Mouse (Mus musculus) yolk sac, embryonic 10.5 days (tissue): ENCODE data around the gene Gm10799.
"Not testable (repeated sequence)": the region's sequence is repeated elsewhere in the genome, so short reads cannot be mapped to it uniquely, and the experiment has no call there.

Experiments
- DNase-seq: peaks from one replicate; pipeline ENCODE4 v3.0.0-alpha.2; 2017; ENCODE audit warnings: low spot score

Gene Gm10799

DNA sequence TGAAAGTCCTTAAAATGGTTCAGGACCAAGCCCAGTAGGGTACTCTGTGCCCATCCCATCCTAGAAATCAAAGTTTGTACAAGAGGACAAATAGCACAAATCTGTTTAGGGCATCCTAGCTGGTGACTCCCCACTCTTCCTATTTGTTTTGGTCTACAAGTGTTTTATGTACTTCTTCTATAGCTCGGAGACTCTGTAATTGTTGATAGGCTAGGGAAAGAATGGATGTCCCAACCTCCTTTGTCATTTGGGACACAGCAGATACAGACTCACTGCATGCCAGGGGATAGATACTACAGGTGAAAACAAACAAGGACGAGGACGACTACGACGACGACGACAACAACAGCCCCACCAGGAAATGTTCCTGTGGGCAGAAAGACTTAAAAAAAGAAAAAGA lies at the start of gene Gm10799:
Gene Gm10799, minus strand, starts transcription at position 101 of the 400 bp plus-strand sequence.
- DNase-seq: not testable (repeated sequence)

DNA sequence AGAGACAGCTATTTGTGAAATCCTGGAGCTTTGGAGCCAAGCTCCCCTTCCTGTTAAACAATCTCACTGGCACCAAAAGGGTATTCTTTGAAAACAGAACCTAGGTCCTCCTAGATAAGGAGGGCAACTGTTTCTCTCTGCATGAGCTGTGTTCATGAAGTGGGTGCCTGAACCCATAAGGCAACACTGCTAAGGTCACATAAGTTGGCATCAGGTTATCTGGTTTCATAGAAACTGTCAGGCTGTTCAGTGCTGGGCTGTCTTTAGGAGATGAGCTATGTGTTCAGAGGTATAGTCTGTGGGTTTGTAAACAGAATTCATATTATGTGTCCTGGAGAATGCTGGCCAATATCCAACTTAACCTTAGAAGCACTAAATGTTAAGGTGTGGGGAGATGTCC lies 48.8 kb upstream of the Gm10799 start:
- DNase-seq: not testable (repeated sequence)

DNA sequence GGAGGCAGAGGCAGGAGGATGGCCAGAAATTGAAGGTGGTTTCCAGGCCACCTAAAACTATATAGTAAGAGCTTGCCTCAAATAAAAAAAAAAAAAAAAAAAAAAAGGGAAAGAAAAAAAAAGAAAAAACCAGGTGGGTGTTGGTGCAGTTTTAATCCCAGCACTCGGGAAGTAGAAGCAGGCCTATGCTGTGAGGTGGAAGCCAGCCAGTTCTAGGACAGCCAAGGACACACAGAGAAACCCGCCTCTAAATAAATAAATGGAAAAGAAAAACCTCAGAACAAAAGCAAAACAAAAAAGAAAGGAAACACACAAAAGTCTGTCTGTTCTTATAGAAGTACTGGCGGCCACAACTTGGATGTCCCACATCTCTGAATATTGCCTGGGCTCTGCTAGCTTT lies 46.5 kb upstream of the Gm10799 start:
- DNase-seq: no peak

DNA sequence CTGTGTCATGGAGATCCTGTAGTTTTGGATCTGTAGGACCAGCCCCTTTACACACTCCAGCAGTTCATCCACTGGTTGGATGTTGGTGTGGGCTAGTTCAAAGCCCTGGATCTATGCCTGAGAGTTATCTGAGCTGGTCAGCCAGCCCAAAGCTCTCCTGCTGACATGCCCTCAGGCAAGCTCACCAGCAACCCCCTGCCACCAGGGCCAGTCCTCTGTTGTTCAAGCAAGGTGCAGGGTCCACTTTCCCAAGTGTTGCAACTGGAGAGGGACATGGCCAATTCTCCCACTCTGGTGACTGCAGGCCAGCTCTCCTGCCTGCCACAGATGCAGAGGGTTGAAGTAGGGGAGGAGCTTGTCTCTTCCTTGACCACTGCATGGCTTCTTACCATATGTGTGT lies 45.2 kb upstream of the Gm10799 start:
- not testable (repeated sequence) for DNase-seq

DNA sequence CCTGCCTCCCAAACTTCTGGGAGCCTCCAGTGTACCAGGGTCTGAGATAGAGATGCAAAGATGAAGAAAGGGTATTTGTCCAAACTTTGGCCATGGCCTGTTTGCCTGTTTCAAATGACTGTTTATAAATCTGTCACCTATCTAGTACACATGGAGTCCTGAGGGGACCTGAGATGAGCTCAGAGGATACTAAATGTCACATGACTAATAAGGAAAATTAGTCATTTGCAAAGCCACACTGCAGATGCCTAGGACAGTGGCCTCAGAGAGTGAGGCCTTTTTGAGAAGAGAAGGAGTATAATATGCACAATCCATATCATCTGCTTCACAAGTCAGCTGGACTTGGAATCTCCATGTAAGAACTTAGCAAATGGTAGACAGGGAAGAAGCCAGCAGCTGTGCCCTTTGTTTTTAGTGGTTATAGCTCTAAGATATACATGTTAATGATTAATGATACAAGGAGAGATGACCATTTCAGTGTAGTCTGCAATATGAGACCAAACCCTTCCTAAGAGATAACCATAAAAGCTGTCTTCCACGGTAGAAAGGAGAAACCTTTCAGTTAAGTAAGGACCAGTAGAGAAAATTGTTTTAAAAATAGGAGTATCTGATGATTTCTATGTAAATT lies 42.9 kb upstream of the Gm10799 start:
- not testable (repeated sequence) for DNase-seq

DNA sequence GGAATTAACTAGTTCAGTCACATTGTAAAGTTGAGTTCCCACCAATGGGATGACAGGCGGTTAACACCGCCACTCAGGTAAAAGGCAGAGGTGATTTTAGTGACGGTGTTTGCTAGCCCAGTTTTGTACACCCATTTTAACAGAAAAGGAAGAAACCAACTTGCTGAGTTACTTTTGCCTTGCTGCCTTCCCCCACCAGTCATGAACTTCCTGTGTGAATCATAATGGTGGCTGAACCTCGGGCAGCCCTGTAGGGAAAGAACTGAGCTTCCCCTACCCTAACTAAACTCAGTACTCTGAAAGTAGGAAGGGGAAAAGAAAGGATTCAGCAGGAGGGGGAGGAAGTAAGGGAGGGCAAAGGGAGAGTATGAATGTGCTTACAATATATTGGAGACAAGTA lies 41.7 kb upstream of the Gm10799 start:
- DNase-seq: no peak

DNA sequence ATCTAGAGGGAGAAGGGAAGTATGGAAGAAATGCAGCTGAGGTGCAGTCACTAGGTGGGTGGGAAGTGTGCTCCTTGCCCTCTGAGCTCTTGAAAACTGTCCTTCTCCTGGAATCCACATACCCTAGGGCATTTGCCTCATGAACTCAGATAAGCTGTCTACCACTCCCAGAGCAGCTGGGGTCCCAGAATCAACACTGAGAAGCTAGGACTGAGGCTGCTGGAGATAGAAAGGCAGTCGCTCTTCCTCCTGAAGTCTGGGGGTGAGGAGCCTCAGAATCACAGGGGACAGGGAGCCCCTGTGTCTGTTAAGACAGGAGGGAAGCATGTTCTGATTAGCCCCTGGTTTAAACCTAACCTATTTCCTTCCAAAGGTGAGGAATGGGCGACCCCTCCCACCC lies 41.2 kb upstream of the Gm10799 start:
- peak; percentile 69 for DNase-seq

DNA sequence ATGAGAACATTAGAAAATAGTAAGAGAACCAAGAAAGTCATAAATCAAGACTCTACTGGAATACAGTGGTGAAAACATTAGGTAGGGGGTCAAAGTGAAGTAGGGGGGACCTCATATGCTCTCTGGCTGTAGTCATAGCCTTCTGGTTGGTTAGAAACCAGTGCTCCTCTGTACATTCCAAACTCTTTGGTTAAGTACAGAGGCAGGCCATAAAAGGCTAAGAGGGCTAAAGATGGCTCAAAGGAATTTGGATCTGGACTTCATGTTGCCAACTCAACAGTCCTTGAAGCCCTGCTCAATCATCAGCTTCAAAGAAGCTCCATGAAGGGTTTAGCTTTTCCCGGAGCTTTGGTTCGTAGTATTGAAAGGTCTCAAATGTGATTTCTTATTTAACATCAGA lies 40.7 kb upstream of the Gm10799 start:
- not testable (repeated sequence) for DNase-seq

DNA sequence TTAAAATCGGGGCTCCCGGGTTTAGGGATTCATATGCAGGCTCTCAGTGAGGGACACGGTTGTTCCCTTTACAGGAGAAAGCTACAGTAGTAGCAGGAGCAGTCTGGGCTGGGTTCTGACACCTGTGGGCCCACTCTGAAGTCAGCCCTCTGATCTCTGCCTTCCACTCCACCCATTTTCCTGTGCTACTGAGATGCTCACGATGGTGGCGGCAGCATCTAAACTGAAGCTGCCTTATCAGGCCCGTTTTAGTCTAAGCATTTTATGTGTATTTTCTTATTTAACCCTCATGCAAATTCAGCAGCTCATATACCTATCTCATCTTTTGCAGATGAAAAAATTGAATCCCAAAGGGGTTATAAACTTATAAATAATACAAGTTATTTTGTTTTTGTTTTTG lies 36.5 kb upstream of the Gm10799 start:
- no peak for DNase-seq

DNA sequence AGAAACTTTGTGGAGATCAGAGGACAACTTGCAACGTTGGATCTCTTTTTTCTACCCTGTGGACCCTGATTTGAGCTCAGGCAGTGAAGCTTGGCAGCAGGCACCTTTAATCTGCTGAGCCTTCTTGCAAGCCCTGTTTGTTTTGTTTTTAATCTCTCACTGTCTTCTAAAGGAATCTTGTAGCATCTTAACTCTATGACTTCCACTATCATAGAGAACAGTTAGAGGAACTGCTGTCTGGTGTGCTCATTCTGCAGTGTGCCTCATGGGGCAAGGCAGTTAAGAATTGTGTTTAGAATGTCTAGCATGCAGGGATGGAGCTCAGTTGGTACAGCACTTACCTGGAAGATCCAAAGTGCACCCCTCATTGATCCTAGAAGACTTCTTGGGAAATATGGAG lies 31.6 kb upstream of the Gm10799 start:
- no peak for DNase-seq

DNA sequence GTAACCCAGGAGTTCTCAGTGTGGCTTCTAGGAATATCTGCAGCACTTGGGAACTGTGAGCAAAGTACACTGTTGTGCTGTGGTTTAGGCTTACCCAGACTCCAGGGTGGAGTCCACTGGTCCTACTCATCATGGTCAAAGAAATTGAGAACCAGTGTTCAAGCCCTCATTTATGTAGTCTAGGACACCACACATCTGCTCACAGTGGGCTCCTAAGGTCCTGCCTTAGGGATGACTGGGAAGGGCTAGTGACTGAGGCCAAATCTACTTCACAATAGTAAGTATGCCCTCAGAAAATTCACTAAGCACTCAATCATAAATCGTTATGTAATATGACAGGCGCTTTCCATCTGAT lies 30.9 kb upstream of the Gm10799 start:
- no peak for DNase-seq

DNA sequence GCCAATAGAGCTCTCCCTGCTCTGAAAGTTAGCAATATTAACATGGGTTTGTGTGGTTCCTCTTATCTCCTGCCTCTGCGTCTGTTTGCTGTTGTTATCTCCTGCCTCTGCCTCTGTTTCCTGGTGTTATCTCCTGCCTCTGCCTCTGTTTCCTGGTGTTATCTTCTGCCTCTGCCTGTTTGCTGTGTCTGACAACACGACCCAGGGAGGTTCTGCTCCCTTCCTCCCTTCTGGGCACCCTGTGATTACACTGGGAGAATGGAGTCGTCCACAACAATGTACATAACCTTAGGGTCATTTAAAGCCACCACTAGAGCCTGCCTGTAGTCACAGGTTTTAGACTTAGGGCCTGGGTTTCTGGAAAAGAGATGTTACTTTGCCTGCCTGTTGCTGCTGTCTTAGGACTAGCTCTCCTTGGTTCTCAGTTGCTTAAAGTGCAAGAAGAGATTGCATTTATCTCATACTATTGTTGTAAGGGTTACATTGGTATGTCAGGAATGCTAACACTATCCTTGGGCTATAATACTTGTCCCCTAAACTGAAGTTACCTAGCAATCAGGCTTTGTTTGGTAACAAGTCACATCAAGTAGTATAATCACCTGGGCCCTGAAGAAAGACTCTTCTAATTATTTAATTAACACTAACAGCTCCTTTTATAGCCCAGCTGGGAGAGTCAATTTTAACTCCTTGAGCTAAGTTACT lies 30.3 kb upstream of the Gm10799 start:
- peak; percentile 85 for DNase-seq

DNA sequence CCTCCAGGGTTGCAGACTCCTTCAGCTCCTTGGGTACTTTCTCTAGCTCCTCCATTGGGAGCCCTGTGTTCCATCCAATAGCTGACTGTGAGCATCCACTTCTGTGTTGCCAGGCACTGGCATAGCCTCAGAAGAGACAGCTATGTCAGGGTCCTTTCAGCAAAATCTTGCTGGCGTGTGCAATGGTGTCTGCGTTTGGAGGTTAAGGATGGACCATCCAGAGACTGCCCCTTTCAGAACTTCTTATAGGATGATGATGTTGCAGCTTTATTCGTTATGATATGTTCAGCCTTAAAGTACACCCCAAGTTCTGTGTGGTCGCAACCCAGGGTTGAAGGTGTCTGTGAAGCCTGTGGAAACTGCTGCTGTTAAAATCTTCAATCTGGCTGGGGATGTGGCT lies 29.0 kb upstream of the Gm10799 start:
- DNase-seq: not testable (repeated sequence)

DNA sequence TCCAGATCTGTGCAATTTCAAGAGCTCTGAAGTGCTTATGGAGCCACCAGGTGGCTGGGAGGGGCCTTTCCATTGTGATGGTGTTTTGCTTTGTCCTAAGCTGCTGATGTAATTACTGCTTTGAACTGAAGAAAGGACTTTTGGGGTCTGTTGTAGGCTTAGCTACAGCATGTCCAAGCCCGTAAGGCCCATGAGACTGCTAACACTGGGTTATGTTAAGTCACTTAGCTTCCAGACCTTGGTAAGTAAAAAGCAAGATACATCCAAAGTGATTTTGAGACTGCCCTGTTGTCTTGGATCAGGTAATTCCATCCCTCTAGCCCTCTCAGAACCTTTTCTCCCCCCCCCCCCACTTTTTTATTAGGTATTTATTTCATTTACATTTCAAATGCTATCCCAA lies 28.4 kb upstream of the Gm10799 start:
- not testable (repeated sequence) for DNase-seq

DNA sequence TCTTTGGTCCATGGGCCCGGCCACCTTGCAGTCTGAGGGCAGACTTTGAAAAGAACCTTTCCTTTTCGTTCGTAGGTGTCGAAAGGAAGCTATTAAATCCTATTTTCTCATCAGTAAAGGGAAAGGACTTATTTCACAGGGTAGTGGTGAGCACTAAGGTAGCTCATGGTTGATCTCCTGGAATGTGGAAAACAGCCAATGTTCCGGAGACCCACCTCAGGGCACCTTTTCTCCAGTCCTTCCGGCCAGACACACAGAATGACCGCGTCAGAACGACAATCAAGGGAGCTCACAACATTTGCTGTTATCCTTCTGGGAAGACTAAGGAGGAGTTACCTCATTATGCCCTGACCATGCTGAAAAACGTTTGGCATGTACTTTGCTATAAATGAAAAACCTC lies 27.9 kb upstream of the Gm10799 start:
- no peak for DNase-seq

DNA sequence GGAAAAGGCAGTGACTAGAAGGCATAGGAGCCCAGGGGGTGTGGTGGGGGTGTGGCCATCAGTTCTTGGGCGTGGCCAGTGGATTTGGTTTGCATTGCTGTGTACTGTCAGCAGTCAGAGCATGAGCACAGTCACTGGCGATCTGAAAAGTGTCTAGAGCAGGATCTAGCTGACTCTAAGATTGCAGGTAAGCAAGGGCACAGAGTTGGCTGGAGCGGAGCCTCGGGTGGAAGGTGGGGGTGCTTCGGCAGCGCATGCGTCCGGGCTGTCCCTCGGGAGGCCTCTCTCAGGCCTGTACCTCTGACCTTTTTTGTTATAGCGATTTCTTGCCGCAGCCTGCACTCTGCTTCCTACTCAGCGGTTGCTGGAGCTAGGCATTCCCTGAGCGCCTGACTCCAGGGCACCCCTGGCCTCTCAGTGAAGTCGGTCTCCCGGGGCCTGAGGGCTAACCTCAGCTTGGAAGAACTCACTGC lies 27.4 kb upstream of the Gm10799 start, which contains the start of gene Cd59a:
Gene Cd59a, plus strand, starts transcription at position 61 of the 473 bp plus-strand sequence.
- DNase-seq: peak; percentile 92

DNA sequence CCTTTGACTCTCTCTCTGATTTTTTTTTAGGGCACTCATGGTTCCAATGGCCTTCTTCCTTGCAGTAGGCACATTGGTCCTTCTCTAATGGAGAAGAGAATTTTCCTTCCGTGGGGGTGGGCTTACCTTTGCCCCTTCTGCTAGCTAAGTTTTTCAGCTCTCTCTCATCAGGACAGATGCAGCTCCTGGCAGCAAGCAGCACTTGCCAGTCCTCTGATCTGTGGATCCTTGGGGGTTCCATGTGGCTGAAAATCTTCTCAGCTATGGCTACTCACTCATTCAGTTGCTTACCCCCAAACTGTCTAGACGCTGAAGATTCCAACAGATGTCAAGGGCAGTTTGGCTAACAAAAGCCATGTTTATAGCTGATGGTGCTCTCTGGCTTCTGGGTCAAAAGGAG lies 25.0 kb upstream of the Gm10799 start:
- no peak for DNase-seq

DNA sequence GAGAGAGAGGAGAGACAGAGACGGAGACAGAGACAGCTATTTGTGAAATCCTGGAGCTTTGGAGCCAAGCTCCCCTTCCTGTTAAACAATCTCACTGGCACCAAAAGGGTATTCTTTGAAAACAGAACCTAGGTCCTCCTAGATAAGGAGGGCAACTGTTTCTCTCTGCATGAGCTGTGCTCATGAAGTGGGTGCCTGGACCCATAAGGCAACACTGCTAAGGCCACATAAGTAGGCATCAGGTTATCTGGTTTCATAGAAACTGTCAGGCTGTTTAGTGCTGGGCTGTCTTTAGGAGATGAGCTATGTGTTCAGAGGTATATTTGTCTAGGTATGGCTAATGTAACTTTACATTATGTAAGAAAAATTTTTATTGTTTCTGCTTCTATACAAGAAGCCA lies 19.2 kb upstream of the Gm10799 start:
- DNase-seq: not testable (repeated sequence)

DNA sequence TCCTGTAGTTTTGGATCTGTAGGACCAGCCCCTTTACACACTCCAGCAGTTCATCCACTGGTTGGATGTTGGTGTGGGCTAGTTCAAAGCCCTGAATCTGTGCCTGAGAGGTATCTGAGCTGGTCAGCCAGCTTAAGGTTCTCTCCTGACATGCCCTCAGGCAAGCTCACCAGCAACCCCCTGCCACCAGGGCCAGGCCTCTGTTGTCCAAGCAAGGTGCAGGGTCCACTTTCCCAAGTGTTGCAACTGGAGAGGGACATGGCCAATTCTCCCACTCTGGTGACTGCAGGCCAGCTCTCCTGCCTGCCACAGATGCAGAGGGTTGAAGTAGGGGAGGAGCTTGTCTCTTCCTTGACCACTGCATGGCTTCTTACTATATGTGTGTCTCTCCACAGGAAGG lies 15.7 kb upstream of the Gm10799 start:
- not testable (repeated sequence) for DNase-seq

DNA sequence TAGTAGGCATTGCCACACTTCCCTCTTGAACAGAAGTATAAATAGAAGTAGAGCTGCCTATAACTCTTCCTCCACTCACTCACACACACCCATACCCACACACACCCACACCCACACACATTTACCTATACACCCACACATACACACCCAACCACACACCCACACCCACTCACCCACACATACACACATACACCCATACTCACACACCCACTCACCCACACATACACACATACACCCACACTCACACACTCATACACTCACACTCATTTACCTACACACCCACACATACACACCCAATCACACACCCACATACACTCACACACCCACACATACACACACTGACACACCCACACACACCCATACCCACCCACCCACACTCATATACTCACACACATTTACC lies 14.1 kb upstream of the Gm10799 start:
- DNase-seq: no peak

DNA sequence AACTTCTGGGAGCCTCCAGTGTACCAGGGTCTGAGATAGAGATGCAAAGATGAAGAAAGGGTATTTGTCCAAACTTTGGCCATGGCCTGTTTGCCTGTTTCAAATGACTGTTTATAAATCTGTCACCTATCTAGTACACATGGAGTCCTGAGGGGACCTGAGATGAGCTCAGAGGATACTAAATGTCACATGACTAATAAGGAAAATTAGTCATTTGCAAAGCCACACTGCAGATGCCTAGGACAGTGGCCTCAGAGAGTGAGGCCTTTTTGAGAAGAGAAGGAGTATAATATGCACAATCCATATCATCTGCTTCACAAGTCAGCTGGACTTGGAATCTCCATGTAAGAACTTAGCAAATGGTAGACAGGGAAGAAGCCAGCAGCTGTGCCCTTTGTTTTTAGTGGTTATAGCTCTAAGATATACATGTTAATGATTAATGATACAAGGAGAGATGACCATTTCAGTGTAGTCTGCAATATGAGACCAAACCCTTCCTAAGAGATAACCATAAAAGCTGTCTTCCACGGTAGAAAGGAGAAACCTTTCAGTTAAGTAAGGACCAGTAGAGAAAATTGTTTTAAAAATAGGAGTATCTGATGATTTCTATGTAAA lies 13.2 kb upstream of the Gm10799 start:
- not testable (repeated sequence) for DNase-seq

DNA sequence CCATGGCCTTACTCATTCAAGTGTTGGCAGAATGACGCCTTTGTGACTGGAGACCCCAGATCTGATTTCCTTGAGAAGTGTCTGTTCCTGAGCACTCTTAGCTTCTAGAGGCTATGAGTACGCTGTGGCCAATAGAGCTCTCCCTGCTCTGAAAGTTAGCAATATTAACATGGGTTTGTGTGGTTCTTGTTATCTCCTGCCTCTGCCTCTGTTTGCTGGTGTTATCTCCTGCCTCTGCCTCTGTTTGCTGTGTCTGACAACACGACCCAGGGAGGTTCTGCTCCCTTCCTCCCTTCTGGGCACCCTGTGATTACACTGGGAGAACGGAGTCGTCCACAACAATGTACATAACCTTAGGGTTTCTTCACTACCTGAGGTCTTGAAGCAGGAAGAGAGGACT lies 9.9 kb upstream of the Gm10799 start:
- DNase-seq: peak; percentile 66

DNA sequence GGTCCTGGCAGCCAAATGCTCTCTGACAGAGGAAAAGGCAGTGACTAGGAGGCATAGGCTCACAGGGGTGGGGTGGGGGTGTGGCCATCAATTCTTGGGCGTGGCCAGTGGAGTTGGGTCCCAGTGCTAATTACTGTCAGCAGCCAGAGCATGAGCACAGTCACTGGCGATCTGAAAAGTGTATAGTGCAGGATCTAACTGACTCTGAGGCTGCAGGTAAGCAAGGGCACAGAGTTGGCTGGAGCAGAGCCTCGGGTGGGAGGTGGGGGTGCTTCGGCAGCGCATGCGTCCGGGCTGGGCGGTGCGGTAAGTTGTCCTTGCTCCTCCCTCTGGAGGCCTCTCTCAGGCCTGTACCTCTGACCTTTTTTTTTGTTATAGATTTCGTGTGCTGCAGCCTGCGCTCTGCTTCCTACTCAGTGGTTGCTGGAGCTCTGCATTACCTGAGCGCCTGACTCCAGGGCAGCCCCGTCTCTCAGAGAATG lies 1.4 kb upstream of the Gm10799 start, which contains the start of gene Cd59b:
Gene Cd59b, plus strand, starts transcription at position 146 of the 482 bp plus-strand sequence.
- peak; percentile 83 for DNase-seq
